Comparison of ENCODE assay signal across 16 mouse cellular contexts in genomic region chr9:102138671-102139070, GRCm38 (mm10).
DNase-seq lines count a peak whose midpoint lies in the region; ATAC-seq lines count a peak whose summit lies in the region.
"Had no signal": no experiment of that assay in that cellular context is flagged by ENCODE, and none has a peak within 500 bp of the region (broad histone marks: within the 10 kb centered on the region; RNA-seq: fewer than 3 reads in every experiment).

No protein-coding gene starts in this region.

- H3K9me3 ChIP-seq in kidney, embryonic 15.5 days (replicated peaks): no peaks in the 10 kb centered on the region
- H3K9me3 ChIP-seq: embryonic facial prominence, embryonic 10.5 days; heart, embryonic 10.5 days; midbrain, embryonic 12.5 days had no signal

- no peaks in the 10 kb centered on the region for H3K36me3 ChIP-seq in kidney, embryonic 15.5 days
- H3K36me3 ChIP-seq: embryonic facial prominence, embryonic 10.5 days; heart, embryonic 10.5 days; midbrain, embryonic 12.5 days had no signal

- H3K27ac ChIP-seq in kidney, embryonic 15.5 days: no peak overlapping the region
- H3K27ac ChIP-seq: embryonic facial prominence, embryonic 10.5 days; heart, embryonic 10.5 days; midbrain, embryonic 12.5 days had no signal

- DNase-seq in layer of hippocampus, adult 11-12 months (ENCODE audit: low spot score): peak; percentile 41
- no peak for DNase-seq in layer of hippocampus, postnatal 10 days (ENCODE audit: low spot score in 2 of 2)
- peak; percentile 76 to 78 for DNase-seq in frontal cortex, adult 2 months (ENCODE audit: extremely low spot score in 1 of 2, low spot score in 1 of 2)
- DNase-seq in layer of hippocampus, postnatal 14 days (ENCODE audit: low spot score in 2 of 2): peak; percentile 19 to 37
- DNase-seq in right cerebral cortex, adult 2 months (ENCODE audit: low spot score in 2 of 2): peak; percentile 73 to 78
- no peak for DNase-seq in heart, adult 18-20 months
- DNase-seq in adrenal gland, adult 8-10 months: no peak
- DNase-seq: adrenal gland, postnatal 25 days; cerebellum, adult 11-12 months; kidney, postnatal 25 days; spleen, adult 18-20 months had no signal

- no peaks in the 10 kb centered on the region for H3K4me1 ChIP-seq in kidney, embryonic 15.5 days
- H3K4me1 ChIP-seq: embryonic facial prominence, embryonic 10.5 days; heart, embryonic 10.5 days; midbrain, embryonic 12.5 days had no signal

- no peak overlapping the region for H3K4me3 ChIP-seq in kidney, embryonic 15.5 days (replicated peaks)
- H3K4me3 ChIP-seq: embryonic facial prominence, embryonic 10.5 days; heart, embryonic 10.5 days; midbrain, embryonic 12.5 days had no signal

- H3K27me3 ChIP-seq in kidney, embryonic 15.5 days: no peaks in the 10 kb centered on the region
- H3K27me3 ChIP-seq: midbrain, embryonic 12.5 days had no signal

- no peak overlapping the region for H3K4me2 ChIP-seq in kidney, embryonic 15.5 days
- H3K4me2 ChIP-seq: midbrain, embryonic 12.5 days had no signal

- 83% methylated on average over 7 of the region's 7 CpGs for WGBS in kidney, embryonic 15.5 days

- no peak for ATAC-seq in kidney, embryonic 15.5 days (replicated peaks; ENCODE audit: low FRiP score)
- ATAC-seq: CD4-positive, CD25-positive, alpha-beta regulatory T cell, adult 4 months had no signal

- no peak overlapping the region for H3K9ac ChIP-seq in kidney, embryonic 15.5 days
- H3K9ac ChIP-seq: midbrain, embryonic 12.5 days had no signal

Comparison
In these comparisons a context has a peak if more than half of its experiments do, and no peak if none do; other contexts are left out.
1. DNase-seq: peak in layer of hippocampus, adult 11-12 months (single experiment), frontal cortex, adult 2 months (2 of 2), layer of hippocampus, postnatal 14 days (2 of 2) and right cerebral cortex, adult 2 months (2 of 2); none in layer of hippocampus, postnatal 10 days (0 of 2), heart, adult 18-20 months (0 of 2) and adrenal gland, adult 8-10 months (single experiment).